Mouse (Mus musculus): Measurements from ENCODE around the gene Rybp. TPM values are rescaled to one million over a fixed set of nuclear protein-coding genes. Genes with fewer than 3 reads are reported as not detected.

The Rybp gene
- 13.1 and 15.9 TPM in 2 replicates for polyA plus RNA-seq (2014; fragmentation: Nextera tagmentation; extraction: Ambion mirVana)

GRCm38 (mm10) chr6:100287334-100288015, at the start of gene Rybp:
Rybp (minus strand) TSS chr6:100287485.
- Histone ChIP-seq H3K4me2 (ENCODE audit: low read depth, low read length) (peak within 1 kb of the TSS; percentile 84), H3K27me3 (ENCODE audit: control insufficient read depth, insufficient read depth, low read length) (no peaks in the 10 kb centered on the region), H3K36me3 (ENCODE audit: control insufficient read depth, insufficient read depth, low read length) (no peaks in the 10 kb centered on the region), H3K9ac (replicated peaks; ENCODE audit: low read depth, low read length) (peak within 1 kb of the TSS; percentile 92), H3K27ac (ENCODE audit: low read depth, low read length) (peak within 1 kb of the TSS; percentile 98), H3K9me3 (ENCODE audit: control insufficient read depth, low read length) (no peaks in the 10 kb centered on the region), H3K4me1 (ENCODE audit: control insufficient read depth, insufficient read depth, low read length) (peaks cover 10% of the 10 kb centered on the region), H3K4me3 (ENCODE audit: low read depth, low read length) (peak within 1 kb of the TSS; percentile 67)
- ATAC-seq (ENCODE audit: low read depth): peak; percentile 97
- 0% methylated on average over 28 of the region's 112 CpGs for whole genome bisulfite sequencing

- 21% methylated on average over 14 of the region's 14 CpGs for WGBS
- H3K36me3 ChIP-seq (ENCODE audit: control insufficient read depth, insufficient read depth, low read length): no peaks in the 10 kb centered on the region
- H3K27me3 ChIP-seq (ENCODE audit: control insufficient read depth, insufficient read depth, low read length): no peaks in the 10 kb centered on the region
- H3K9me3 ChIP-seq (ENCODE audit: control insufficient read depth, low read length): no peaks in the 10 kb centered on the region
- no peak overlapping the region for H3K4me3 ChIP-seq (ENCODE audit: low read depth, low read length)
- 0 out of 2 replicates have a peak, but pooled peaks cover 3% of the 10 kb centered on the region for H3K4me1 ChIP-seq (ENCODE audit: control insufficient read depth, insufficient read depth, low read length)
- H3K4me2 ChIP-seq (ENCODE audit: low read depth, low read length): no peak overlapping the region
- no peak for ATAC-seq (ENCODE audit: low read depth)
- no peak overlapping the region for H3K27ac ChIP-seq (ENCODE audit: low read depth, low read length)
- no peak overlapping the region for H3K9ac ChIP-seq (replicated peaks; ENCODE audit: low read depth, low read length)
Measured at GRCm38 (mm10) chr6:100336591-100337148, 49.4 kb upstream of the Rybp start.

GRCm38 (mm10) chr6:100335506-100336144, 48.3 kb upstream of the Rybp start:
- peak; percentile 41; the same call in 1 of the 2 replicates for ATAC-seq (ENCODE audit: low read depth)
- no peak overlapping the region for H3K4me3 ChIP-seq (ENCODE audit: low read depth, low read length)
- 0 out of 2 replicates have a peak, but pooled peaks cover 2% of the 10 kb centered on the region for H3K27me3 ChIP-seq (ENCODE audit: control insufficient read depth, insufficient read depth, low read length)
- H3K4me2 ChIP-seq (ENCODE audit: low read depth, low read length): peak overlapping the region; percentile 23; the same call in 1 of the 2 replicates
- WGBS: 3% methylated on average over 18 of the region's 18 CpGs
- no peak overlapping the region for H3K27ac ChIP-seq (ENCODE audit: low read depth, low read length)
- 0 out of 2 replicates have a peak, but pooled peaks cover 3% of the 10 kb centered on the region for H3K4me1 ChIP-seq (ENCODE audit: control insufficient read depth, insufficient read depth, low read length)
- no peak overlapping the region for H3K9ac ChIP-seq (replicated peaks; ENCODE audit: low read depth, low read length)
- no peaks in the 10 kb centered on the region for H3K36me3 ChIP-seq (ENCODE audit: control insufficient read depth, insufficient read depth, low read length)
- H3K9me3 ChIP-seq (ENCODE audit: control insufficient read depth, low read length): no peaks in the 10 kb centered on the region

GRCm38 (mm10) chr6:100333745-100334144, 46.5 kb upstream of the Rybp start:
- H3K9ac ChIP-seq (replicated peaks; ENCODE audit: low read depth, low read length): no peak overlapping the region
- H3K9me3 ChIP-seq (ENCODE audit: control insufficient read depth, low read length): no peaks in the 10 kb centered on the region
- no peaks in the 10 kb centered on the region for H3K36me3 ChIP-seq (ENCODE audit: control insufficient read depth, insufficient read depth, low read length)
- H3K4me3 ChIP-seq (ENCODE audit: low read depth, low read length): no peak overlapping the region
- H3K4me2 ChIP-seq (ENCODE audit: low read depth, low read length): no peak overlapping the region
- no peak for ATAC-seq (ENCODE audit: low read depth)
- H3K27ac ChIP-seq (ENCODE audit: low read depth, low read length): no peak overlapping the region
- H3K4me1 ChIP-seq (ENCODE audit: control insufficient read depth, insufficient read depth, low read length): 0 out of 2 replicates have a peak, but pooled peaks cover 3% of the 10 kb centered on the region
- H3K27me3 ChIP-seq (ENCODE audit: control insufficient read depth, insufficient read depth, low read length): 0 out of 2 replicates have a peak, but pooled peaks cover 2% of the 10 kb centered on the region
- 80% methylated on average over 7 of the region's 7 CpGs for WGBS

- 0 out of 2 replicates have a peak, but pooled peaks cover 2% of the 10 kb centered on the region for H3K27me3 ChIP-seq (ENCODE audit: control insufficient read depth, insufficient read depth, low read length)
- no peaks in the 10 kb centered on the region for H3K36me3 ChIP-seq (ENCODE audit: control insufficient read depth, insufficient read depth, low read length)
- 0 out of 2 replicates have a peak, but pooled peaks cover 3% of the 10 kb centered on the region for H3K4me1 ChIP-seq (ENCODE audit: control insufficient read depth, insufficient read depth, low read length)
- H3K9ac ChIP-seq (replicated peaks; ENCODE audit: low read depth, low read length): no peak overlapping the region
- H3K9me3 ChIP-seq (ENCODE audit: control insufficient read depth, low read length): no peaks in the 10 kb centered on the region
- no peak for ATAC-seq (ENCODE audit: low read depth)
- no peak overlapping the region for H3K4me3 ChIP-seq (ENCODE audit: low read depth, low read length)
- 81% methylated on average over 4 of the region's 4 CpGs for WGBS
- H3K4me2 ChIP-seq (ENCODE audit: low read depth, low read length): no peak overlapping the region
- no peak overlapping the region for H3K27ac ChIP-seq (ENCODE audit: low read depth, low read length)
Measured at GRCm38 (mm10) chr6:100332479-100332878, 45.2 kb upstream of the Rybp start.

GRCm38 (mm10) chr6:100331582-100331981, 44.3 kb upstream of the Rybp start:
- 62% methylated on average over 8 of the region's 8 CpGs for WGBS
- Histone ChIP-seq H3K9me3 (ENCODE audit: control insufficient read depth, low read length) (no peaks in the 10 kb centered on the region), H3K4me2 (ENCODE audit: low read depth, low read length) (no peak overlapping the region), H3K27ac (ENCODE audit: low read depth, low read length) (no peak overlapping the region), H3K27me3 (ENCODE audit: control insufficient read depth, insufficient read depth, low read length) (0 out of 2 replicates have a peak, but pooled peaks cover 2% of the 10 kb centered on the region), H3K4me3 (ENCODE audit: low read depth, low read length) (no peak overlapping the region), H3K9ac (replicated peaks; ENCODE audit: low read depth, low read length) (no peak overlapping the region), H3K4me1 (ENCODE audit: control insufficient read depth, insufficient read depth, low read length) (0 out of 2 replicates have a peak, but pooled peaks cover 3% of the 10 kb centered on the region), H3K36me3 (ENCODE audit: control insufficient read depth, insufficient read depth, low read length) (no peaks in the 10 kb centered on the region)
- ATAC-seq (ENCODE audit: low read depth): no peak

- H3K4me2 ChIP-seq (ENCODE audit: low read depth, low read length): no peak overlapping the region
- H3K27ac ChIP-seq (ENCODE audit: low read depth, low read length): no peak overlapping the region
- no peak overlapping the region for H3K9ac ChIP-seq (replicated peaks; ENCODE audit: low read depth, low read length)
- ATAC-seq (ENCODE audit: low read depth): no peak
- no peaks in the 10 kb centered on the region for H3K9me3 ChIP-seq (ENCODE audit: control insufficient read depth, low read length)
- no peaks in the 10 kb centered on the region for H3K36me3 ChIP-seq (ENCODE audit: control insufficient read depth, insufficient read depth, low read length)
- WGBS: 83% methylated on average over 9 of the region's 9 CpGs
- H3K27me3 ChIP-seq (ENCODE audit: control insufficient read depth, insufficient read depth, low read length): 0 out of 2 replicates have a peak, but pooled peaks cover 2% of the 10 kb centered on the region
- 0 out of 2 replicates have a peak, but pooled peaks cover 3% of the 10 kb centered on the region for H3K4me1 ChIP-seq (ENCODE audit: control insufficient read depth, insufficient read depth, low read length)
- no peak overlapping the region for H3K4me3 ChIP-seq (ENCODE audit: low read depth, low read length)
Measured at GRCm38 (mm10) chr6:100331055-100331454, 43.8 kb upstream of the Rybp start.

GRCm38 (mm10) chr6:100329542-100329941, 42.3 kb upstream of the Rybp start:
- H3K36me3 ChIP-seq (ENCODE audit: control insufficient read depth, insufficient read depth, low read length): no peaks in the 10 kb centered on the region
- H3K4me2 ChIP-seq (ENCODE audit: low read depth, low read length): no peak overlapping the region
- no peak overlapping the region for H3K9ac ChIP-seq (replicated peaks; ENCODE audit: low read depth, low read length)
- H3K27me3 ChIP-seq (ENCODE audit: control insufficient read depth, insufficient read depth, low read length): 0 out of 2 replicates have a peak, but pooled peaks cover 2% of the 10 kb centered on the region
- H3K27ac ChIP-seq (ENCODE audit: low read depth, low read length): no peak overlapping the region
- no peaks in the 10 kb centered on the region for H3K9me3 ChIP-seq (ENCODE audit: control insufficient read depth, low read length)
- H3K4me3 ChIP-seq (ENCODE audit: low read depth, low read length): no peak overlapping the region
- no peak for ATAC-seq (ENCODE audit: low read depth)
- no peaks in the 10 kb centered on the region for H3K4me1 ChIP-seq (ENCODE audit: control insufficient read depth, insufficient read depth, low read length)
- 58% methylated on average over 4 of the region's 4 CpGs for WGBS
